Mouse (Mus musculus): ENCODE measurements at regions not wholly inside any gene's neighbourhood (a gene's known extent, or its start where the extent isn't known, plus 50 kb on each side); places are given as distances from the start of the nearest gene placed in this dataset.

- peak; percentile 17 for DNase-seq (ENCODE audit: low read depth)
- TF ChIP-seq CTCF (IDR thresholded peaks at IDR 0.05; ENCODE audit: borderline replicate concordance, extremely low read depth, insufficient read depth, insufficient read length) = no peak
These were observed 90.0 kb upstream of the Ercc6l2 start for GRCm38 (mm10) chr13:63724843-63725582.

GRCm38 (mm10) chr13:63726035-63726434 is 89.0 kb upstream of the Ercc6l2 start:
- no peak for TF ChIP-seq CTCF (IDR thresholded peaks at IDR 0.05; ENCODE audit: borderline replicate concordance, extremely low read depth, insufficient read depth, insufficient read length)
- no peak for TF ChIP-seq POLR2A (IDR thresholded peaks at IDR 0.05; ENCODE audit: borderline replicate concordance, extremely low read depth, insufficient read depth, insufficient read length, poor library complexity, severe bottlenecking)
- DNase-seq (ENCODE audit: low read depth) = peak; percentile 43

- TF ChIP-seq CTCF (IDR thresholded peaks at IDR 0.05; ENCODE audit: borderline replicate concordance, extremely low read depth, insufficient read depth, insufficient read length) (no peak), POLR2A (IDR thresholded peaks at IDR 0.05; ENCODE audit: borderline replicate concordance, extremely low read depth, insufficient read depth, insufficient read length, poor library complexity, severe bottlenecking) (no peak)
- DNase-seq (ENCODE audit: low read depth) = no peak
These were observed 88.5 kb upstream of the Ercc6l2 start for GRCm38 (mm10) chr13:63726509-63726908.

GRCm38 (mm10) chr13:63735739-63736138 is 79.3 kb upstream of the Ercc6l2 start:
- DNase-seq (ENCODE audit: low read depth) = no peak
- TF ChIP-seq POLR2A (IDR thresholded peaks at IDR 0.05; ENCODE audit: borderline replicate concordance, extremely low read depth, insufficient read depth, insufficient read length, poor library complexity, severe bottlenecking) = no peak
- no peak for TF ChIP-seq CTCF (IDR thresholded peaks at IDR 0.05; ENCODE audit: borderline replicate concordance, extremely low read depth, insufficient read depth, insufficient read length)

- TF ChIP-seq CTCF (IDR thresholded peaks at IDR 0.05; ENCODE audit: borderline replicate concordance, extremely low read depth, insufficient read depth, insufficient read length) (no peak), POLR2A (IDR thresholded peaks at IDR 0.05; ENCODE audit: borderline replicate concordance, extremely low read depth, insufficient read depth, insufficient read length, poor library complexity, severe bottlenecking) (no peak)
- peak; percentile 52 for DNase-seq (ENCODE audit: low read depth)
These were observed 73.2 kb upstream of the Ercc6l2 start for GRCm38 (mm10) chr13:63741879-63742278.

GRCm38 (mm10) chr13:63748788-63749187 is 66.3 kb upstream of the Ercc6l2 start:
- DNase-seq (ENCODE audit: low read depth) = no peak
- TF ChIP-seq POLR2A (IDR thresholded peaks at IDR 0.05; ENCODE audit: borderline replicate concordance, extremely low read depth, insufficient read depth, insufficient read length, poor library complexity, severe bottlenecking) = no peak

GRCm38 (mm10) chr13:63749997-63750396 is 65.0 kb upstream of the Ercc6l2 start:
- peak; percentile 24 for DNase-seq (ENCODE audit: low read depth)
- TF ChIP-seq POLR2A (IDR thresholded peaks at IDR 0.05; ENCODE audit: borderline replicate concordance, extremely low read depth, insufficient read depth, insufficient read length, poor library complexity, severe bottlenecking) (no peak), CTCF (IDR thresholded peaks at IDR 0.05; ENCODE audit: borderline replicate concordance, extremely low read depth, insufficient read depth, insufficient read length) (no peak)

- TF ChIP-seq POLR2A (IDR thresholded peaks at IDR 0.05; ENCODE audit: borderline replicate concordance, extremely low read depth, insufficient read depth, insufficient read length, poor library complexity, severe bottlenecking) (no peak), CTCF (IDR thresholded peaks at IDR 0.05; ENCODE audit: borderline replicate concordance, extremely low read depth, insufficient read depth, insufficient read length) (no peak; the same call in 1 of the 2 replicates)
These were observed 63.8 kb upstream of the Ercc6l2 start for GRCm38 (mm10) chr13:63751196-63751595.

GRCm38 (mm10) chr13:63757061-63757460 is 58.0 kb upstream of the Ercc6l2 start:
- no peak for DNase-seq (ENCODE audit: low read depth)
- TF ChIP-seq CTCF (IDR thresholded peaks at IDR 0.05; ENCODE audit: borderline replicate concordance, extremely low read depth, insufficient read depth, insufficient read length) (no peak), POLR2A (IDR thresholded peaks at IDR 0.05; ENCODE audit: borderline replicate concordance, extremely low read depth, insufficient read depth, insufficient read length, poor library complexity, severe bottlenecking) (no peak)

More at GRCm38 (mm10) chr13:63751196-63751595, 63.8 kb upstream of the Ercc6l2 start:
- no peak for DNase-seq (ENCODE audit: low read depth)

GRCm38 (mm10) chr13:63761542-63761941 is 53.5 kb upstream of the Ercc6l2 start:
- DNase-seq (ENCODE audit: low read depth) = no peak
- TF ChIP-seq POLR2A (IDR thresholded peaks at IDR 0.05; ENCODE audit: borderline replicate concordance, extremely low read depth, insufficient read depth, insufficient read length, poor library complexity, severe bottlenecking) (no peak), CTCF (IDR thresholded peaks at IDR 0.05; ENCODE audit: borderline replicate concordance, extremely low read depth, insufficient read depth, insufficient read length) (no peak)
